Mouse (Mus musculus) adrenal gland, adult 8-10 months (tissue): ENCODE measurements at regions not wholly inside any gene's neighbourhood (a gene's known extent, or its start where the extent isn't known, plus 50 kb on each side); places are given as distances from the start of the nearest gene placed in this dataset.

Experiments used
- DNase-seq: peaks from one replicate; pipeline ENCODE4 v3.0.0; 2022

DNA sequence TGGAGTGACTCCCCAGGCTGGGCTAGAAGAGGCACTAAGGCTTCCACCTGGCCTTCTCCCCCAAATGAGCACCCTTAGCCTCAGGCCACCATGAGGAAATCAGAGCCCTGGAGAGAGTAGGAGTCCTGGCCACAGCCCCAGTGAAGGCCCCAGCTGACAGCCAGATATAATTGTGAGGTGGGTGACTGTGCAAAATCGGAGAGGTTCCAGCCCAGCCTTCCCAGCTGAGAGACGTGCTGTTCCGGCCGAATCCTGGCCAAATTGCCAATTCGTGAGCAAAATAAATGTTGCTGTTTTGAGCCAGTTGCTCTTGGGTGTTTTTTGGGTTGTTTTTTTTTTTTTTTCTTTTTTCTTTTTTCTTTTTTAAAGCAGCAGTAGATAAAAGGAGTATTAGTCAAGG lies 169.9 kb upstream of the Il12b start:
- no peak for DNase-seq

GRCm38 (mm10) chr11:44235456-44235855 lies 164.4 kb upstream of the Il12b start:
- DNase-seq = no peak

DNA sequence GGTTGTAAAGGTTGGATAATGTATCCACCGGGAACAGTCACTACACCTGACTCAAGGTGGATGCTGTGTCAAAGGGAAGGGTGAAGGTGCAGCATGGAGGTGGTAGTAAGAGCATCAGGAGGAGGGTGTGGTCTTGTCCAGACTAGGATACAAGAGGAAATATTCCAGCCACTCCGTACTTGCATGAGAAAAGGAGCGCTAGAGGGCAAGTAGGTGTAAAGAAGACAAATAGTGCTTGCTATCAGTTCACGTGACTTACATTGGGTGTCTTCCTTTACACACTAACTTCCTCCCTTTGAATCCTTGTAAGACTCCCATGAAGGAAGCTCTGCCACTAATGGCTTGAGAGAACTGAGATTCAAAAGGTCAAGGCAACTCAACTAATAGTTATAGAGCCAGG lies 161.8 kb upstream of the Il12b start:
- DNase-seq = no peak

DNA sequence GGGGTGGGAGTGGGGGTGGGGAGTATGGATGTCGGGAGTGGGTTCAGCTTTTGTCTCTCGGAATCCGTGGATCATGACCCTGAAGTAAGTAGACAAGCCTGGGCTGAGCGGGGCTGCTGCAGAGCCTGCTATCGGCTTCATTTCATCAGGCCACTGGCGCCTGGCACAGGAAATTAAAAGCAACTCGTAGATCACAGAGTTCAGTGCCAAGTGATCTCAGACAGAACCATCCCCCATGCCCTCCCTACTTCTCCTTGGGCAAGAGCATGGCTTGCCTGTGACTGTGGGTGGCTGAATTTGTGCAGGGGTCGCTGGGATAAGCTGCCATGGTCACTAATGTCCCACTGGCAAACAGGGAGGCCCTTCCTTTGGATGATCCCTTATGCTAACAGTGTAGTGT lies 161.3 kb upstream of the Il12b start:
- DNase-seq = peak; percentile 38

- peak; percentile 38 for DNase-seq
Measured at GRCm38 (mm10) chr11:44243184-44243583, 156.7 kb upstream of the Il12b start.

DNA sequence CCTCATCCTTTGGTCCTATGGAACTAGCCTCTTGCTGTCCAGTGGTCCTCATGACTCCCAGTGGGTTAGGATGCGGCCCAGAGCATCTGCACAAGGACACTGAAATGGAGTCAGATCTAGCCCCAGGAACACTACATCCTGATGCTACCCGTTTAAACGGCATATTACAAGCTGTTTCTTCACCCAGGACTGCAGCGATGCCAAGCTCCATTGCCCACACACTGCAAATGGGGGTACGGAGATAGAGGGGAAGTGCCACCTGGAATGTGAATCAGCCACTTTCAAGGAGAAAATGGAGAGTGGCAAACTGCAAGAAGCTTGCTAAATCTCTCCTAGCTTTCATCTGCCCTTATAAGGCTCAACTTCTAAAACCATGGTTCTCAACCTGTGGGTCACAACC lies 148.0 kb upstream of the Il12b start:
- no peak for DNase-seq

- no peak for DNase-seq
Measured at GRCm38 (mm10) chr11:44260376-44261111, 139.3 kb upstream of the Il12b start.

GRCm38 (mm10) chr11:44261657-44262056 lies 138.2 kb upstream of the Il12b start:
- no peak for DNase-seq

DNA sequence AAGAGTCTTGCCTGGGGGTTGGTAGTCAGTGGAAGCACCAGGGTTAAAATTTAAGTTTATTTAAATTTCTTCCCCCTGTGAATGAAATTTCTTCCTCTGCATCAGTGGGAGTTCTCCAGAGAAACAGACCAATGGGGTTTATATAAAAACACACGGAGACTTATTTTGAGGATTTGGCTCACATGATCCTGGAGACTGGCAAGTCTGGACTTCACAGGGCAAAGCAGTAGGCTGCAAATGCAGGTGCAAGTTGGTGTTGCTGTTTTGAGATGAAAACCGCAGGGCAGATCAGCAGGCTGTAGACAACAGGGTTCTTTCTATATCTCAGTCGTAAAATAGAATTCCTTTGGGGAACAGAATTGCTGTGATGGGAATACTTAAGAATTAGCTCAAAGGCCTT lies 137.3 kb upstream of the Il12b start:
- no peak for DNase-seq

- DNase-seq = no peak
Measured at GRCm38 (mm10) chr11:44272268-44272667, 127.6 kb upstream of the Il12b start.

DNA sequence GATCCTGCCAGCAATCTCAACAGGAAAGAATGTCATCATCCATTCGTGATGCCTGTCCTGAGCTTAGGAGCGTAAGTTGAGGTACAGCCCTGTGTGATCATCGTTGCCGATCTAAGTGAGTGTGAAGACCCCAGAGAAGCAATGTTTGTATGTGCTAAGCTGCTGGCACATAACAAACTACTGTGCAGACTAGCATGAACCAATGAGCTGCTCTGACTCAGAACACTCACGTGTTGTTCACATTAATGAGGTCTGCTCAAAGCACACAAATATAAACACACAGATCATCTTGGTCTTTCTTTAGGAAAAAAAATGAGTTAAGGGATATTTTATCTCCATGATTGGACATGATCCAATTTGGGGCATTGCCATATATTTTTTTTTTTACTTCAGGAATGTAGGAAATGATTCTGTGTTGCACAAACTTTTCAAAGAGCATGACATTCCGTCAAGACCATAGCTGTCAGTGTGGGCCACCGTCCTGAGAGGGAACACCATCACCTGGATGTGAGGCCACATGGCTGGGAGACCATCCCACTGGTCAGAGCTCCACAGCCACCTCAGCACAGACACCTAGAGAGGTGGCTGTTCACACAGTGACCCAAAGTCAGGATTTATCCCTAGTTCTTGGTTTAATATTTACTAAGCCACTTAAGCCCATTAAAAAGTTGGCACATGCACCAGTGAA lies 121.2 kb upstream of the Il12b start:
- DNase-seq = no peak

- peak; percentile 19 for DNase-seq
Measured at GRCm38 (mm10) chr11:44285961-44286360, 113.9 kb upstream of the Il12b start.

DNA sequence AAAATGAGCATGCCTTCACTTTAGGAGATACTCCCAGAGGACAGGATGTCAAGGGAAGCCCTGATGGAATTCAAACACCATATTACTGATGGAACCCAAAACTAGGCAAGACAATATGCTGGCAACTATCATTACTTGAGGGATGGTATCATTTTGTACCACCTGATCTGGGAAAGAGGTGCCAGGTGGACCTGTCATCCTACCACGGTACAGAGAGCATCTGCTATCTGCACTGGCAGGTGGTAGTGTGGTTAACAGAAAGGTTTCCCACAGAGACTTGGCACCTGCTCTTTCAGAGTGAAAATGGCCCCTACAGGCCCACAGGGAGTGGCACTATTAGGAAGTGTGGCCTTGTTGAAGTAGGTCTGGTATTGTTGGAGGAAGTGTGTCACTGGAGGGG lies 111.0 kb upstream of the Il12b start:
- DNase-seq = no peak

- DNase-seq = no peak
Measured at GRCm38 (mm10) chr11:44303786-44304185, 96.1 kb upstream of the Il12b start.

GRCm38 (mm10) chr11:44316061-44316460 lies 83.8 kb upstream of the Il12b start:
- DNase-seq = no peak

GRCm38 (mm10) chr11:44319136-44319535 lies 80.7 kb upstream of the Il12b start:
- DNase-seq = no peak

DNA sequence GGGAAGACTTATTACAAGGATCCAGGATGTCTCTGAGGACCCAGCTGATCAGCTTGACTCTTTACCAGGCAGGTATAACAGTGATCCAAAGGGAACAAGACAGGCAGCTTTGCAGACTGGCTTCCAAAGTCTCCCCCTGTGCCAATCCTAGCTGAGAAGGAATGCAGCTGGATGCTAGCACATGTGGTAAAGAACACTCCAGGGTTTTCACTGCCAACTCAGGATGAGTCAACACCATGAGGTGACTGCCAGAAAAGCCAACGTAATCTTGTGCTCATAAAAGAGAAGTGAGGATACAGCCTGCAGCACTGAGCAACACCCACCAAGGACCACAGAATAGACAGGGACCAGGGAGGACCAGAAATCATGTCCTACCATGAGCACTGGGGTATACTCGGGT lies 76.5 kb upstream of the Il12b start:
- peak; percentile 60 for DNase-seq

GRCm38 (mm10) chr11:44325066-44325465 lies 74.8 kb upstream of the Il12b start:
- no peak for DNase-seq

GRCm38 (mm10) chr11:44325525-44325924 lies 74.3 kb upstream of the Il12b start:
- DNase-seq = peak; percentile 29

DNA sequence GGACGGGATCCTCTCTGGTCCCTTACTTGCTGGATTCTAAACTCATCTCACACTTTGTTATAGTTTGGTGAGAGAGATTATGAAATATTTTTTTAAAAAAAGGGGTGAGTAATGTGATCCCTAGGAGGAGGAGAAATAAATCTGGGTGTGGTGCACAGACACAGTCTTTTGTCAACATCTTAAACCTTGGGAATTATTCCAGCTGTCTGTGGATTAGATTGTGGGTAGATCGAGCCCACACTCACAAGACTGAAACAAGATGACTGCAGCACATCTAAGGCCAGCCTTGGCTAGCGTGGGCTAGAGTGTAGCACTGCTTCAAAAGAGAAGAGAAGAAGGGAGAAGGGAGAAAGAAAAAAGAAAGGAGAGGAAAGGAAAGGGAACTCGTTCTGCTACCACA lies 70.4 kb upstream of the Il12b start:
- no peak for DNase-seq

- no peak for DNase-seq
Measured at GRCm38 (mm10) chr11:44330438-44330837, 69.4 kb upstream of the Il12b start.

DNA sequence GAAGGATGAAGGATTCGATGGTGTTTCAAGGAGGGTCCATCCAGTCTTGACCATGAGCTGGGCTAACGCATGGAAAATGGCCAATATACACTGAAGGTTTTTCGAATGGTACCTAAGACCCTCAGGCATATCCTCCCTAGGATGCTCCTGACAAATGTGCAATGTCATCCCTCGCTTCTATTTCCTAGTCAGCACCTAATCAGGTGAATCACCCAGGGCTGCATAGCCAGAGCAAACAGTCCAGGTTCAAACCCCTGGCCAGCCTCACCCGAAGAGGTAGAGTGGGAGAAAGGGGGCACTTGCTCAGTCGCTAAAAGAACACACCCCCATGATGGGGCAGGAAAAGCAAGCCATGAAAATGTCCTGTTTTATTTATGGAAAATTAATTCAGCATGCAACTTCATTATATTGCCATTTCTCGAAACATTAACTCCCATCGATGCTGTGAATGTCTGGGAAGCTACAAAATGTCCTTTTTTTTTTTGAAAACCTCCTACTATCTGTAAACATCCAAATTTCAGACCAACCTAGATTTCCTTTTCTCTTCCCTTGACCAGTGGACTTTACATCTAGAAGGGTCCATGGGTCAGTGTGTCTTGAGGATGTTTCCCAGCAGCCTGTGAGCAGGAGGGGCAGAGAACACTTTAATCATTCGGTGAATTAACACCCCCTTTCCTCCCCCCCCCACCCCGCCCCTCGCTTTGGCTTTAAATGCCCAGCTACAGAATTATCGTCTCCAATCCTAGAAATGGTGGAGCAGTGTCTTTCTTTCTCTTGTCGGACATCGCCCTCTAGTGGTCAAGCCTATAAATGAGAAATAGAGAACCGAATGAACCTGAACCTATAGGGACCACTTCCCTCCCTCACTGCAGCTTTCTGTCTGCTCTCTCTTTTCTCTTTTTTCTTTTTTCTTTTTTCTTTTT lies 68.8 kb upstream of the Il12b start:
- DNase-seq = peak; percentile 8

DNA sequence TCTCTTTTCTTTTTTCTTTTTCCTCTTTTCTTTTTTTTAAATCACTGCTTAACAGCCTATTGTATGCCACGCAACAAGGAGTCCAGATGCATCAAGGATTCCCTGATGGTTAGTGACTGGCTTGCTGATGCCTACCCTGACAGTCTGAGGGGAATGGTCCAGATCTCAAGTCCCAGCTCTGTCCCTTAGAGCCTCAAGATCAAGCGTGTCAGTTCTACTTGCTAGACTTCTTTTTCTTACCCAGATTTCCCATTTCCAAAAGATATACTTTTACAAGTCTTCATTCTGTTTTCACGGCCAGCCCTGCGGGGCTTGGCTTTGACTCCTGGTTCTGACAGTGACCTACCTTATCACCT lies 68.1 kb upstream of the Il12b start:
- no peak for DNase-seq
